Comparison of ENCODE assay signal across 23 mouse cellular contexts in the genomic region with DNA sequence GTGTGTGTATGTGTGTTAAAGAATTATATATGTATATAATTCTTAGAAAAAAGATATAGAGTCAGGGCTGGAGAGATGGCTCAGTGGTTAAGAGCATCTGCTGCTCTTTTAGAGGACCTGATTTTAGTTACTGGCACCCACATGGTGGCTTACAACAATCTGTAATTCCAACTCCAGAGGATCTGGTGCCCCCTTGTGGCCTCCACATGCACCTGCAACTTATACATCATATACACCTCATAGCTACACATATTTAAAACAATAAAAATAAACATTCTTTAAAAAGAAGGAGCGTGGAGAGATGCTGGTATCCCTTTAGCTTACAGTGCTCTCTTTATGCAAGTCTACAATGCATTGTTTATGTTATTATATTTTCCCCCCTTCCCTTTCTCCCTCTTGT. TPM values are rescaled to one million over a fixed set of nuclear protein-coding genes. Genes with fewer than 3 reads are reported as not detected.
DNase-seq lines count a peak whose midpoint lies in the region; ATAC-seq and TF ChIP-seq lines count a peak whose summit lies in the region.
"Had no signal": no experiment of that assay in that cellular context is flagged by ENCODE, and none has a peak within 500 bp of the region (broad histone marks: within the 10 kb centered on the region; RNA-seq: fewer than 3 reads in every experiment).

No protein-coding gene starts in this region.

- H3K4me3 ChIP-seq in layer of hippocampus, adult 2 months, result no peak overlapping the region
- no peak overlapping the region for H3K4me3 ChIP-seq in midbrain, postnatal 0 days (ENCODE audit: low read depth, low read length)
- H3K4me3 ChIP-seq in midbrain, embryonic 16.5 days (ENCODE audit: low read depth, low read length), result no peak overlapping the region
- H3K4me3 ChIP-seq: embryonic facial prominence, embryonic 10.5 days; limb, embryonic 13.5 days; neural tube, embryonic 12.5 days had no signal

- TF ChIP-seq CTCF in layer of hippocampus, adult 2 months (conservative IDR thresholded peaks at IDR 0.05), result peak; percentile 59
- TF ChIP-seq CTCF in midbrain, postnatal 0 days (IDR thresholded peaks at IDR 0.05), result 0 out of 2 replicates have a peak, but pooled peaks have one; percentile 2

- H3K36me3 ChIP-seq in midbrain, postnatal 0 days (ENCODE audit: insufficient read depth, low read length), result no peaks in the 10 kb centered on the region
- H3K36me3 ChIP-seq in midbrain, embryonic 16.5 days (ENCODE audit: control insufficient read depth, insufficient read depth, low read length), result no peaks in the 10 kb centered on the region
- H3K36me3 ChIP-seq: embryonic facial prominence, embryonic 10.5 days; limb, embryonic 13.5 days; neural tube, embryonic 12.5 days had no signal

- H3K9ac ChIP-seq in midbrain, postnatal 0 days (replicated peaks; ENCODE audit: low read length, poor library complexity, severe bottlenecking), result no peak overlapping the region
- H3K9ac ChIP-seq in midbrain, embryonic 16.5 days (ENCODE audit: low read depth, low read length), result no peak overlapping the region
- H3K9ac ChIP-seq: limb, embryonic 13.5 days; neural tube, embryonic 12.5 days had no signal

- no peaks in the 10 kb centered on the region for H3K9me3 ChIP-seq in midbrain, postnatal 0 days (ENCODE audit: low read length)
- H3K9me3 ChIP-seq in midbrain, embryonic 16.5 days (replicated peaks; ENCODE audit: control insufficient read depth, low read length, poor library complexity, severe bottlenecking), result no peaks in the 10 kb centered on the region
- H3K9me3 ChIP-seq: embryonic facial prominence, embryonic 10.5 days; limb, embryonic 13.5 days had no signal

- no peak overlapping the region for H3K4me2 ChIP-seq in midbrain, postnatal 0 days (ENCODE audit: low read depth, low read length, poor library complexity, severe bottlenecking)
- H3K4me2 ChIP-seq in midbrain, embryonic 16.5 days (ENCODE audit: low read length), result no peak overlapping the region
- H3K4me2 ChIP-seq: limb, embryonic 13.5 days; midbrain, embryonic 11.5 days; neural tube, embryonic 12.5 days had no signal

- H3K27ac ChIP-seq in layer of hippocampus, adult 2 months, result no peak overlapping the region
- no peak overlapping the region for H3K27ac ChIP-seq in midbrain, postnatal 0 days (ENCODE audit: low read depth, low read length)
- no peak overlapping the region for H3K27ac ChIP-seq in midbrain, embryonic 16.5 days (ENCODE audit: low read length)
- H3K27ac ChIP-seq: embryonic facial prominence, embryonic 10.5 days; limb, embryonic 13.5 days; neural tube, embryonic 12.5 days had no signal

- H3K4me1 ChIP-seq in midbrain, postnatal 0 days (ENCODE audit: insufficient read depth, low read length), result no peaks in the 10 kb centered on the region
- H3K4me1 ChIP-seq in midbrain, embryonic 16.5 days (ENCODE audit: control insufficient read depth, insufficient read depth, low read length), result no peaks in the 10 kb centered on the region
- H3K4me1 ChIP-seq: embryonic facial prominence, embryonic 10.5 days; limb, embryonic 13.5 days; neural tube, embryonic 12.5 days had no signal

- no peak for ATAC-seq in CD4-positive, CD25-positive, alpha-beta regulatory T cell, adult 4 months
- no peak for ATAC-seq in midbrain, postnatal 0 days (ENCODE audit: low FRiP score)
- no peak for ATAC-seq in midbrain, embryonic 16.5 days
- ATAC-seq: activated CD4-positive, CD25-positive, alpha-beta regulatory T cell, adult 4 months; hindbrain, embryonic 16.5 days had no signal

- 95% methylated on average over 1 of the region's 1 CpGs for WGBS in midbrain, postnatal 0 days
- WGBS in midbrain, embryonic 16.5 days, result 89% methylated on average over 1 of the region's 1 CpGs

- DNase-seq in CD4-positive, CD25-positive, alpha-beta regulatory T cell, adult 2 months (ENCODE audit: low read depth, low spot score), result peak; percentile 34
- DNase-seq in layer of hippocampus, adult 2 months (ENCODE audit: low spot score in 2 of 2), result no peak
- no peak for DNase-seq in layer of hippocampus, postnatal 25 days (ENCODE audit: extremely low spot score in 1 of 2, low spot score in 1 of 2)
- DNase-seq in midbrain, postnatal 0 days (ENCODE audit: low spot score), result no peak
- DNase-seq in spleen, postnatal 14 days (ENCODE audit: low spot score in 2 of 2), result no peak
- DNase-seq in cerebellum, postnatal 10 days, result no peak
- DNase-seq: adrenal gland, postnatal 10 days; cerebellum, adult 2 months; gastrocnemius, postnatal 14 days; kidney, adult 18-20 months; kidney, postnatal 36 days; layer of hippocampus, adult 9-11 months; lung, adult 2 months; thymus, postnatal 36 days had no signal

- H3K27me3 ChIP-seq in midbrain, postnatal 0 days (ENCODE audit: insufficient read depth, low read length), result no peaks in the 10 kb centered on the region
- no peaks in the 10 kb centered on the region for H3K27me3 ChIP-seq in midbrain, embryonic 16.5 days (ENCODE audit: control insufficient read depth, insufficient read depth, low read depth, low read length)
- H3K27me3 ChIP-seq: limb, embryonic 13.5 days; neural tube, embryonic 12.5 days had no signal

RNA-seq across cellular contexts. Expression of gene Hsd17b14, which starts 10.2 kb away (rescaled TPM):
- polyA plus RNA-seq in CD4-positive, CD25-positive, alpha-beta regulatory T cell, adult 4 months (2017; shearing (Covaris generic)), result under 1 TPM; 0.77 to 0.81 TPM
- not detected for total RNA-seq in layer of hippocampus, adult 2 months (2021)
- total RNA-seq in layer of hippocampus, postnatal 25 days (2021), result under 1 TPM in 1 of 2 experiments, not detected in 1; 0.54 TPM
- total RNA-seq in midbrain, postnatal 0 days (2014; rRNA removed), result not detected in 2 replicates
- 0.15 and 0.20 TPM in 2 replicates for polyA plus RNA-seq in midbrain, postnatal 0 days (2015; fragmentation: Nextera tagmentation; extraction: Ambion mirVana)
- polyA plus RNA-seq in midbrain, embryonic 16.5 days (2015; fragmentation: Nextera tagmentation; extraction: Ambion mirVana), result 0.21 TPM in 1 of 2 replicates, not detected in the other
- total RNA-seq: hematopoietic stem cell, adult 5-6 weeks had no signal
- polyA plus RNA-seq: activated CD4-positive, CD25-positive, alpha-beta regulatory T cell, adult 4 months had no signal

RNA-seq across cellular contexts. Expression of gene Plekha4, which starts 18.4 kb away (rescaled TPM):
- under 1 TPM in 1 of 2 experiments, not detected in 1; 0.20 TPM for polyA plus RNA-seq in CD4-positive, CD25-positive, alpha-beta regulatory T cell, adult 4 months (2017; shearing (Covaris generic))
- under 1 TPM; 0.52 to 0.79 TPM for total RNA-seq in layer of hippocampus, adult 2 months (2021)
- under 1 TPM; 0.47 TPM for total RNA-seq in layer of hippocampus, postnatal 25 days (2021)
- 2.0 and 2.1 TPM in 2 replicates for total RNA-seq in midbrain, postnatal 0 days (2014; rRNA removed)
- polyA plus RNA-seq in midbrain, postnatal 0 days (2015; fragmentation: Nextera tagmentation; extraction: Ambion mirVana), result 1.2 and 1.6 TPM in 2 replicates
- polyA plus RNA-seq in midbrain, embryonic 16.5 days (2015; fragmentation: Nextera tagmentation; extraction: Ambion mirVana), result 0.81 and 0.87 TPM in 2 replicates

RNA-seq across cellular contexts. Expression of gene Ppp1r15a, which starts 18.5 kb away (rescaled TPM):
- 100 to 1,000 TPM in 1 of 2 experiments, 10 to 100 TPM in 1; 49.3 to 132 TPM for polyA plus RNA-seq in CD4-positive, CD25-positive, alpha-beta regulatory T cell, adult 4 months (2017; shearing (Covaris generic))
- total RNA-seq in layer of hippocampus, adult 2 months (2021), result 10 to 100 TPM; 19.0 to 25.8 TPM
- total RNA-seq in layer of hippocampus, postnatal 25 days (2021), result 10 to 100 TPM; 19.6 to 21.6 TPM
- 17.2 and 17.4 TPM in 2 replicates for total RNA-seq in midbrain, postnatal 0 days (2014; rRNA removed)
- polyA plus RNA-seq in midbrain, postnatal 0 days (2015; fragmentation: Nextera tagmentation; extraction: Ambion mirVana), result 18.7 and 18.8 TPM in 2 replicates
- 10.5 and 13.9 TPM in 2 replicates for polyA plus RNA-seq in midbrain, embryonic 16.5 days (2015; fragmentation: Nextera tagmentation; extraction: Ambion mirVana)

RNA-seq across cellular contexts. Expression of gene Bcat2, which starts 25.4 kb away (rescaled TPM):
- 10 to 100 TPM; 46.4 to 77.9 TPM for polyA plus RNA-seq in CD4-positive, CD25-positive, alpha-beta regulatory T cell, adult 4 months (2017; shearing (Covaris generic))
- total RNA-seq in layer of hippocampus, adult 2 months (2021), result 10 to 100 TPM; 20.6 to 28.2 TPM
- 10 to 100 TPM; 20.5 to 23.4 TPM for total RNA-seq in layer of hippocampus, postnatal 25 days (2021)
- total RNA-seq in midbrain, postnatal 0 days (2014; rRNA removed), result 12.4 and 14.9 TPM in 2 replicates
- 18.3 and 19.3 TPM in 2 replicates for polyA plus RNA-seq in midbrain, postnatal 0 days (2015; fragmentation: Nextera tagmentation; extraction: Ambion mirVana)
- polyA plus RNA-seq in midbrain, embryonic 16.5 days (2015; fragmentation: Nextera tagmentation; extraction: Ambion mirVana), result 23.6 and 25.0 TPM in 2 replicates

RNA-seq across cellular contexts. Expression of gene Nucb1, which starts 34.3 kb away (rescaled TPM):
- 100 to 1,000 TPM; 124 to 159 TPM for polyA plus RNA-seq in CD4-positive, CD25-positive, alpha-beta regulatory T cell, adult 4 months (2017; shearing (Covaris generic))
- total RNA-seq in layer of hippocampus, adult 2 months (2021), result 10 to 100 TPM; 97.6 to 98.2 TPM
- 100 to 1,000 TPM; 102 to 105 TPM for total RNA-seq in layer of hippocampus, postnatal 25 days (2021)
- total RNA-seq in midbrain, postnatal 0 days (2014; rRNA removed), result 92.2 and 137 TPM in 2 replicates
- polyA plus RNA-seq in midbrain, postnatal 0 days (2015; fragmentation: Nextera tagmentation; extraction: Ambion mirVana), result 137 and 144 TPM in 2 replicates
- polyA plus RNA-seq in midbrain, embryonic 16.5 days (2015; fragmentation: Nextera tagmentation; extraction: Ambion mirVana), result 107 and 119 TPM in 2 replicates
